Mouse (Mus musculus) urinary bladder, postnatal 4 days (tissue): ENCODE measurements around the gene Ccdc85c.

ENCODE experiments used
- DNase-seq, 2 experiments: peaks; one replicate each; pipeline ENCODE4 v3.0.0; 2021 to 2022; ENCODE audit warnings: low spot score in 2 of 2

Ccdc85c gene

DNA sequence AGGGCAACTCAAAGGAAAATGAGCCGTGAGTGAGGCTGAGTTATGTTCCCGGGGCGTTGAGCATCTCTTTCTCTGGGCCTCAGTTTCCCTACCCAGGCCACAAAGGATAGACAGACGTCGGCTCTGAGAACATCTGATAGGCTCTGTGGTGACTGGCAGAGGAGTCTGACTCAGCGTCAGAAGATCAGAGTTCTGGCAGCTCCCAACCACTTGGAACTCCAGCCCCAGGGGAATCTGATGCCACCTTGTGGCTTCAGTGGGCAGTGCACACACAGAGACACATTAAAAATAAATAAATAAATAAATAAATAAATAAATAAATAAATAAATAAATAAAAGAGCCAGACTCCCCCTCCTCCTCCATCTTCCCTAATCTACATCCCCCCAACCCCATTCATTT, 21.8 kb upstream of the Ccdc85c start:
- DNase-seq, result no peak

DNA sequence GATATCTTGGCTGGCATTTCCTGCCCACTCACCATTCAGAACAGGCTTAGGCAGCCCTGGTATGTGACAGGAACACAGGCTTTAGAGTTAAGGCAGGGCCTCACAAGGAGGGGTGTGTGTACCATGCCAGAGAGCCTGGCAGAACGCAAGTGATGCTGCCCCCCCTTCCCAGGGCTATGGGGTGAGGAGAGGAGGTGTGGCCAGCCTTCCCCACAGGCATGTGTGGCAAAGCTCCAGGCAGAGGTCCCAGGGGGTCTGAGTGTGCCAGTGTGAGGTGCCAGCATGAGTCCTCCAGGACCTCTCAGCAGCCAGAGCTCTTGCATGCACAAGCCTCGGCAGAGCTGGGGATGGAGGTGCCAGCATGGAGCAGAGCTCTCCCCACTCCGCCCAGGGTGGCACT, 19.4 kb upstream of the Ccdc85c start:
- no peak for DNase-seq

DNA sequence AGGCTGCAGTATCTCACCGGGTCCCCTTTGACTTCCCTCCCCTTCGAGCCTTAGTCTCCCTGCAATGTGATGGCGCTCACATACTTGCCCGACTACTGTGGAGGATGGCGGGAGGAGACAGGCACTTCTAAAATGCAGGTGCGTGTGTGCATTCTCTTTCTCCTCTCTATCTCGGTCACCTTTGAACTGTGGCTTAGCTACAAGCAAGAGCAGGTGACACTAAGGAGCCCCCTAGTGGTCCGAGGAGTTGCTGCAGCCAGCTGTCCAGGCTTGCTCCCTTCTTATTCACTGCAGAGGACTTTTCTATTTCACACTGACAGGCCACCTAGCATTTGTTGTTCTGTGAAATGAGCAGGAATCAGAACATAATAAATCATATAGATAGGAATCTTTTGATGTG, 17.7 kb upstream of the Ccdc85c start:
- peak; percentile 64 to 76 for DNase-seq

DNA sequence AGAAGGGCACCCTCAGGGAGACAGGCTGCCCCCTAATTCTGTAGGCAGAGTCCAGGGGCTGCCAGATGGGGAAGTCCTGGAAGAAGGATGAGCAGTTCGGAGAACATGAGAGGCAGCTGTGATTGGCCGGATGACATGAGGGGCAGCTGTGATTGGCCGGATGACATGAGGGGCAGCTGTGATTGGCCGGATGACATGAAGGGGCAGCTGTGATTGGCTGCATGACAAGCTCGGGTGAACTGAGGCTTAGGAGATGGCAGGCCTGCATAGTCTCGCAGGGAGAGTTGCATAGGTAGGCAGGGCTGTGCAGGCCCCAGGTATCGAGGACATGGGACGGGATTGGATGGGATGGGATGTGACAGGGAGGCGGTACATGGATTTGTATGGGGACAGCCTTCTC, 17.2 kb upstream of the Ccdc85c start:
- no peak for DNase-seq

DNA sequence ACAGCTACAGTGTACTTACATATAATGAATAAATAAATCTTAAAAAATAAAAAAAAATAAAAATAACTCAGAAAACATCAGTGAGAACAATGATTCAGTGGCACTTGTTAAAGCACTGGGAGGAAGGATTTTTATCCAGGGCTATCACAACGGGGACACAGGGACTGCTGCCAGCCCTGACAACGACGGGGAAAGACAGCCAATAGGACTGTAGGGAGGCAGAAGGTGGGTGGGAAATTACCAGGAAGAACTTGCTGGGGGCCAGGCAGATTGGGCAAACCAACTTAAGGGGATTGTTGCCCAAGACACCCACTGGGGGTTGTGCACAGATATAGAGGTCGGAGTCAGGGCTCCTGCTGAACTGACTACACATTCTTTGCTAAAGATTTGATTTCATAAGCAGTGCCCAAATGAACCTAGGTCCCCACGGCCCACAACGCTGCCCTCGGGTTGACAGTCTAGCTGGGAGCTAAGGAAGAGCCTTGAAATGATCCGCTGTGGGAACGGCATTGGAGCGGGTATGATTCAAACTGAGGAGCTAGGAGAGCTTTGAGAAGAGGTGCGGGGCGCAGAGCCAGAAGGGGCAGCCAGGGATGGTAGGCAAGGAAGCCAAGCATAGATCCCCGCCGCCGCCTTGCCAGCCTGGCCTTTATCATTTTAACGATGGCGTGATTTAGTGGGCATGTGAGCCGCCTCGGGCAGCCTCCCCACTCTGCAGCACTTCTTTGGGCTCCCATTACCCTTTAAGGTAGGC, 13.1 kb upstream of the Ccdc85c start:
- DNase-seq, result no peak

DNA sequence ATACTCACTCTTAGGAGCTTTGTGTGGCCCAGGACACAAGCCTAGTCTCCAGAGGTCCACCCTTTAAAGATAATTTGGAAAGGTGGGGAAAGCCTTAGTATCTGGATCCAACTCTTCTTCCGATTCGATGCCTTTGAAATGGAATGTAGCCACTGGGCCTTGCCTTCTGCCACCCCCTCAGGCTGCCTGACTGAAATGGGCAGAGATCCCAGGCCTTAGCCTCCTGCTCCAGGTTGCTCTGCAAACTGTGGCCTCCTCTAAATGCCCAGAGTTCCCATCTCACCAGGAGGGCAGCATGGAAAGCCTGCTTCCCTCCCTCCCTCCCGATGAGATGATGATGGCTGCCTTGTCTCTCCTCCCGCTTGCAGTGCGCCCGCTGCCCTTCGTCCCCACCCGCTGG, 11.8 kb upstream of the Ccdc85c start:
- DNase-seq, result no peak

DNA sequence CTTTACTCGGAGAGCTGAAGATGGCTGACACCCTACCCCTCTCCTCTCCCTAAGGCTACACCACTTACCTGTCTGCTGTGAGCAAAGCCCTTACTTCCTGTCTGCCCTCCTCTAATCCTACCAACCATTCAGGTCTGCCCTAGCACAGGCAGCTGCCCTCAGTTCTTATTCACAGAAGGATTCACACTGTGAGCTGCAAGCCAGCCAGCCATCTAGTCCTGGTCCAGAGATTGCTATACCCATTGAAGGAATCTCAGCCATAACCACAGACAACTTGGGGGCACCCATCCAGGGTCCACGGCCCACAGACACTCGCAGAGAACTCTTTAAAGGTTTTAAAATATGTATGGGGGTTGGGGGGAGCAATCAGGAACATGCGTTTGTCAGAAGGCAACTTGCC, 11.2 kb upstream of the Ccdc85c start:
- no peak for DNase-seq

DNA sequence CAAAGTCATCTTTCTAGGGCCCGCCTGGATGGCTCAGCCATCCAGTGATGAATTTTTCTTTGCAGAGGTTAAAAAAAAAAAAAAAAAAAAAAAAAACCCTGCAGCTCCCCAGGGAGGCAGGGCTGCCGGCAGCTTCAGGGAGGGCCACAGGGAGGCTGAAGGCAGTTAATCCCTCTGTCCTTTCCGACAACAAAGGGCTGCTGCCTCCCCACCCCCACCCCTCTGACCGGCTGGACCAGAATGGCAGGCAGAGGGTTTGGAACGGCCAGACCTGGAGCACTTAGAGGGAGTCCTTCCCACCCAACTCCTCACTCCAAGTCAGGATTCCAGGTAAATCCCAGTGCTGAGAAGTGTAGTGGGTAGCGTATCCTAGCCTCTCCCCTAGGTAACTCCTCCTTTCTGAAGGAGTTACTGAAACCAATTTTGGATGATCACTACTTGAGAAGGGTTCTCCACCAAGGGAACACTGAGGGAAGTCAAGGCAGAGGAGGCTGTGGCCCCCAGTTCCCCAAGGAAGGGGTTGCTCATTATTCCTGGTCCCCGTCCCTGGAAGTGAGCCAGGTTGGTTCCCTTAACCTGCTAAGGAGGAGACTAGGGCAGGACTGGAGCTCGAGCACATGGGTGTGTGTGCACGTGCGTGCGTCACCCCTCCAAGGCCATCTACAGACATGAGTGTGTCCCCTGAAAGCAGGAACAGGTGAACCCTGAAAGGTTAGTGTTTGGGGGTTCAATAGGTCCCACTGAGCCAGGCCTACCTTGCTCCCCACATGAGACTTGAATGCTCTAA, 10.2 kb upstream of the Ccdc85c start:
- DNase-seq, result no peak

DNA sequence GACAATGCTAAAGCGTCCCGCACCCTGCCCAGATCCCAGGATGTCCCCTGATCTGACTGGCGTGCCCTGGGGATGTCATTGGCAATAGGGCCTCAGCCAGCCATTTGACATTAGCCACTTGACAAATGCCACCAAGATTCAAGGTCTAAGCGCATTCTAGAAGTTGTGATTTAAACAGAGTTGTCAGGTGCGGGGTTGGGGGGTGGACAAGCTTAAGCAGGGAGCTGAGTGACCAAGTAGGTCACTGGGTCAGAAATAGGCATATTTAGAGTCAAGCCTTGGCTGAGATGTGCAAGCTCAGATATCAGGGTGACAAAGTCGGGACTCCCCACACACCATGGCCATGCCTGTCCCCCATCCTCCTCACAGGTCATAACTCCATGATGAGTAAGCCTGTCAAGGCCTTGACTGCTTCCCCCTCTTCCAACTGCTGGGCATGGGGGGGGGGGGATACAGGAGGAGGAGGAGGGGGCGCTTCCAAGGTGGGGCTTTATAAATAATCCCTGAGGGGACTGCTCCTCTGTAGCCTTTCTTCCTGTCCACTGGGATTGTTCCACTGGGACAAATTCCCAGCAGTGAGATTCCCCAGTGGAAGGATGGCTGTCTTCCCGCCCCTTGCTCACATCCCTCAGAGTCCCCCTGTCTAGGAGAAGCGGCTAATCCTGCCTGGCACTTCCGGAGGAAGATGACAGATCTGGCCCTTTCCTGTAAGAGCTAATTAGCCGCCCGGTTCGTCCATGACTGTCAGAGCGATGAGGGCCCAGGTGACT, 9.4 kb upstream of the Ccdc85c start:
- no peak for DNase-seq

DNA sequence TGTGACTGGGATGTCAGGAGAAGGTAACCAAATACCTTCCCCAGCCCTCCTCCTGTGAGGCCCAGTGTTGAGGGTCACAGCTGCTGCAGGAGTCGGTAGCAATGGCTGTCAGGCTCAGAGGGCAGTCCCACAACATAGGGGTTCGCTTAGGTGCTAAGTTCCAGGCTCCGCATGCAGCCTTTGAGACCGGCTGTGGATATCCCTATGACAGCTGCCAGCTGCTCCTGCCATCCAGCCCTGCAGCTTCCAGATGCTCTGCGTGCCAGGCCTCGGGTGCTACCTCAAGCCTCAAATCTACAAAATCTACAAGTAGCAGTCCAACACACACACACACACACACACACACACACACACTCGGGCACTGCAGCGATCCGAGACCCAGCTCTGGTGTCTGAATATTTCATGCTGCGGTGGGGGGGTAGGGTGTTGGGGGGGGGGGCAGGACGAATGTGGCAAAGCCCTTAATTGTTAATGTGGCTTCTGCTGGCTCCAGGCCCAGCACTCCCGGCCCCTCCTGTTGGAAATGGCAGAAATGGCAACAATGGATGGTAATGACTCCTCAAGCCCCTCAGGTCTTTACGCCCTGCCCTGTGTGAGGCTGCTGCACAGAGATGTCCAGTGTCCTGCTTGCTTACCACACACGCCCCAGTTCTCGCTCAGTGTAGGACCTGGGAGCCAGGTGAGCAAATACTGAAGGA, 3.1 kb upstream of the Ccdc85c start:
- DNase-seq, result no peak

DNA sequence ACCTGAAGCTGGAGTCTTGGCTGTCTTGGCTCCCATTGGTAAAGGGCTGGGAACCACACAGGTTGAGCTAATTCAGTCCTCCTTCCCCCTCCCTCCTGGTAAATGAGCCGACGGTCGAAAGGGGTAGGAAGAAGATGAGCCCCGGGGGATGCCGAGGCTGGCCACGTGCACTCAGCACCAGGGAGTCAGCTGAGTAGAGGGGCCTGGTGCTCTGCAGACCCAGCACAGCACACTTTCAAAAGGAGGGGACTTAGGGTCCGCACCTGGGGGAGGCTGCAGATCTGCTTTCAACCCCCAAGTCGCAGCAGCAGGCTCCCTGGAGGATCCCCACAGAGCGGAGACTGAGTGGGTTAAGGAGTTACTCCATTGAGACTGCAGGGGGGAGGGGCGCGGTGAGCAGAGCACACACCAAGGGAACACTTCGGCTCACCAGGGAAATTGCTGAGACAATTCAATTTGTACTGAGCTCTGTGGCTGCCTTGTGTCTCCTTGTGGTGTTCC, 2.2 kb upstream of the Ccdc85c start:
- no peak for DNase-seq

DNA sequence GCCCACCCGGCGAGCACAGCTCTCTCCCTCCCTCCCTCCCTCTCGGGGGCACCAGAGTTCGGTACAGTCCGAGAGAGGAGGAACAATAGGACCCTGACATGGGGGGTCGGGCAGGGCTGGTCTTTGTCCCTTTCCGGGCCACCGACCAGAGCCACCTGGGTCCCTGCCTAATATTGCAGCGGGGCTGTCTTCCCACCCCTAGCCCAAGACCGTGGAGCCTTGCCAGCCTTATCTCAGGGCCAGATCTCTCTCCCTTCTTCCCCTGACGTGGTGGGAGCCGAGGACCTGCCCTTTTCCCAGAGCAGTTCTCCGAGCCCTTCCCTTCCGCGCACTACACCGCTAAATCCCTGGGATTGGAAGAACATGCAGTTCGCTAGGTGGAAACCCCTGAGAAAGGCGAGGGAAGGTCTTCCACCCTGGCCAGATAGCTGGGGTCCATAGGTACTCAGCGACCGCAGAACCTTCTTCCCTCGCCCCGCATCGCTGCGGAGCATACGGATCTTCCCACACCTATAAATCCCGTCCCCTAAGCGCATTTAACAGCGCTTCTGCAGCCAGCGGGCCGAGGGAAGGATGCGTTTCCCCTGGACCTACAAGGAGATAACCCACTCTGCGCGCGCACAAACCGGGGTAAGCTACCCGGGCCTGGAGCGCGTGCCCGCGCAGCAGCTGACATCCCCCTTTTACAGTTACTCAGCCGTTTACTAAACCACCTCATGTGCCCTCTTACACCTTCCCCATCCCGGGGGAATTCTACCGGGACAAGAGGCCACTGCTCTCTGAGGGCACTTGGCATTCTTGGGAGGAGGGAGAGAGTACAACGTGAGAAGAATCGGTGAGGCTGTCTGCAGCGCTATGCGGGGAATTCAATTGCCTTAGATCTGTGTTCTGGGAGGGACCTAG, 946 bp upstream of the Ccdc85c start:
- DNase-seq, result no peak

DNA sequence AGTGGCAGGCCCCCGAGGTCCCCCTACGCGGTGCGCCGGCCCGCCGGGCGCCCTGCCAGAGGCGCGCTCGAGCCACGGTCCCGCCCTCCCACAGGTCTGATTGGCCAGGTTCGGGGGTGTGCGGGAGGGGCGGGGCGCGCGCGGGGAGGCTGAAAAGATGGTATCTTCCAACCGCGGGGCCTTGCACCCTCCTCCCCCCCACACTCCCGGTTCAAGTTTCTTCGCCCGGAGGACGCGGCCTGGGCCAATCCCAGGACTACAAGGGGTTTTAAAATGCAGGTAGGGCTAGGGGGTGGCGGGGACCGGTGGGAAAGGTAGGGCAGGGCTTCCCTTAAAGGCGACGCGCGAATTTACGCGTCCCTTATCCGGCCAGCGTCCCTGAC, 274 bp upstream of the Ccdc85c start:
- peak; percentile 98 to 99 for DNase-seq

DNA sequence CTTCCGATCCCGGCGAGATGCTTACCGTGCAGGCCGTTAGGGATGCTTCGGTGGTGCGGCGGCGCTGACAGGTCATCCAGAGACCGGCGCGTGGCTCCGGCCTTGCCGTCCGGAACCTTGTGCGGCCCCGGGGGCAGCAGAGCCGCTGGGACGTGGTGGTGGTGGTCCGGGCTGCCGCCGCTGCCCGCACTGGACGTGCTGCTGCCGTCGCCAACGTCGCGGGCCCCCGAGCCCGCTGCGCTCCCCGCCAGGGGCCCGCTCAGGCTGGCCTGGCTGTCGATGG, 971 bp downstream of the Ccdc85c start:
- DNase-seq, result no peak

DNA sequence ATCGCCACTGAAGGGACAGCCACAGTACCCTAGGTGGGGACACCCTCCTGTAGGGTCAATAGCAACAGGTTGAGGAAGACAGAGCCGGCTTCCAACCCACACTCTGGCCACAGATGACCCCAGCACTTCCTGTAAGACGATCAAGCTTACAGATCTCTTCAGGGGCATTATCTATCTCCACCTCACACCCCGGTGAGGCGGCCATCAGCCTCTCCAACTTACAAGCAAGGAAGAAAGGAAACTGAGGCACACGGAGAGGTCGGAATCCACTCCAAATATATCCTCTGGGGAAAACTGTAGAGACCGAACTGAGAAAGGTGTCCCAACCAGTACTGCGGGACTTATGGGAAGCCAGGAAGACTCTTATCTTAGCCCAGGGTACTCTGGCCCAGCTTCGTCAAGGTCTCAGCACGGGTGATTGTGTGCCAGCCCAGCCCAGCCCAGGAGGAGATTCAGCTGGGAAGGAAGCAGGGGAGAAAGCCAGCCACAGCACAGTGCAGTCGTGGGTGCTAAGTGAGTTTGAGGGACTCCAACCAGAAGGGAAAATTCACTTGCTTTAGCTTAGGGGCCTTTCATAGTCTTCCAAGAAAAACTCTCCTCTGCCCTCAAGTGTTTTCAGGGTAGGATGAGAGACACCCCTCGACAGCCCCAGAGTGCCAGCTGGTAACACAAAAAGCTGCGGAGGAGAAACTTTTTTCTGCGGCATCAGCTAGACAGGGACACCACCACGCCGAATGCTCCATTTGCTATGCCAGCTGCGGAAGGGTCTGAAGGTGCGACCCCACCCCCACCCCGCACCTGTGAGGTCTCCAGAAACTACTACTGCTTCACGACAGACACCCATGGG, 1.5 kb downstream of the Ccdc85c start:
- no peak for DNase-seq

DNA sequence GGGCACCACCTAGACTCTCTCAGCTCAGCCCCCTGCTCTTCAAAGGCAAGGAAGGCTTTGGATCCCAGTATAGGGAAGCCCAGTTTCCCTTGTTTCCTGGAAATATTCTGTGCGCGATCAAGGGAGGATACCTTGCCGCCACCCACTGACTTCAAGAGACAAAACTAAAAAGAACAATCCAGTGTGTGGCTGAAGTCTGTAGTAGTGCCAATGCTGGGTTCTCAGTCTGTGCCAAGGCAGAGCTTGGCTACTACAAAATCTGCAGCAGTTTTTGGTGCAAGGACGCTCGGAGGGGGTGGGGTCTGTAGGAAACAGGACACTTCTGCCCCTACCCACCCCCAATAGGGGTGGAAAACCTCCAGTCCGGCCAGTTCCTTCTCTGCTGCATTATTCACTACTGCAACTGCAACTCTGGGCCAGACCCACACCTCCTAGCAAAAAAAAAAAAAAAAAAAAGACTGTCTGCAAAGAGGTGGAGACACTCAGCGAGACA, 3.0 kb downstream of the Ccdc85c start:
- no peak for DNase-seq

DNA sequence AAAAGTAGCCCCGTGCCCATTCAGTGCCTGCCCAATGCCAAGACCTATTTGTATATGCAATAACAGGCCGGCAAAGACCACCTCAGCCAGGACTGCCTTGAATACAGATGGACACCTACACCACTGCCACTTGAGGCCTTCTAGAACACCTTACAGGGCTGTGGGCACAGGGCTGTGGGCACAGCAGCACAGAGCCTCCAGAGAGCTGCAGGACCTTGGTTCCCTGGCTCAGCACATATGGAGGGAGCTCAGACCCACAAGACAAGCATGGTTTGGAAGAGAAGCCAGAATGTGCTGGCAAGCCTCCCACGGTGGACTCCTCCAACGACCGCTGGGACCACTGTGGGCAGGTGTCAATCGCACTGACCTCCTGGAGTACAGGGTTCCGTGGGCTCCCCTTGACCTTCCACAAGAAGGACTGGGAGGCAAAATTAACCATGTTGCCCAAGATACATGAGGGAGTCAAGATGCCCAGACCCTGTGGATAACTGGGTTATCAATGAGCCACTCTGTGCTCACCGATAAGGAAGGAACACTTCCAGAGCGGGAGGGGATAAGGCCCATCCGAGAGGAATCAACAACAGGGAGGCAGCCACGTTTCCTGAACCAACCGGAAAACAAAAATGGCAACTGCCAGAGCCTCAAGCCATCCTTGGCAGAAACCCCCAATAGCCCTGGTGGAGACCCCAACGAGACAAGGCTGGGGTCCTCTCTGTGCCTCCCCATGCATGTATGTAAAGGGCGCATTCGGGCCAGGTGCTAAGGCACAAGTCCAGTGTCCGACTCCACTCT, 3.7 kb downstream of the Ccdc85c start:
- no peak for DNase-seq

DNA sequence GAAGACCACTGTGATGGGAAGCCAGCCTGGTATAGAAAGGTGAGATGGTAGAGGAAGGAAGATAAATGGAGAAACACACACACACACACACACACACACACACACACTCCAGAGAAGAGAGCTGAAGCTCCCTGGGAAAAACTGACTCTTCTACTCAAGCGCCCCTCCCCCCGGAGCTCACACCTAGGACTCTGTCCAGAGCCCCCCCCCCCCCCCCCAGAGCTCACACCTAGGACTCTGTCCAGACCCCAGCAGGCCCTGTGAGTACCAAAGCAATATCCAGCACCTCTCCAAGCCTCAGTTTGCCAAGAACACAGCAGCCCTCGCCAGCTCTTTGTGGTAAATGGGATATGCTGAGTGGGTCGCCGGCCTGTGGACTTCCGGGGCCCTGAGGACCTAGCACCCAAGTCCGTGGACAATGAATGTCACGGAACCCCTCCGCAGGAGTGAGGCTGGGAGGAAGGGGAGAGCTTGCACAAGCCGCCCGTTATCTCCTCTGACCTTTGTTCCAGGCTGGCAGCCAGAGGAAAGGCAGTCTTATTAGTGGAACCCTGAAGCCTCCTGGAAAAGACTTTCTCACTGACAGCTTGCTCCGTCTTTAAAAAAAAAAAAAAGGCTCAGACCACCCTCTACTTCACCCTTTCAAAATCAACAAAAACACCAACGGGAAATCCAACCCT, 4.8 kb downstream of the Ccdc85c start:
- DNase-seq, result no peak

DNA sequence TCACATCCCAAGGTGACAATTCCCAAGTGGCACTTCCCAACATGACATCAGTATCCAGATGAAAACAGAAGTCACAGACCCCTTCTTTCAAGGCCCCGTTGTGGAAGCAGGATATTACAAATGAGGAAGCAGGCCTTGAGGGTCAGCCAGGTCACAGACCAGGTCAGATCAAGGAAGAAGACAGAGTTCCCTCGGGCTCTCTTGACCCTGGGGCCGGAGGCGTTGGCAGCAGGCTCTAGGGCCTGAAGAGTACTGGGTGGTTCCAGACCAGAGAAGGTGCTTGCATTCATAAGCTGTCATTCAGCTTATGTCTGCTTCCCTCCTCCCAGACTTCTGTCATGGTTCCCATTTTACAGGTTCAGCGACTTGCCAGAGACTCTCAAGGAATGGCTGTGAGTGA, 5.5 kb downstream of the Ccdc85c start:
- no peak for DNase-seq
